Mouse (Mus musculus) megakaryocyte, embryonic 14.5 days (primary cell): ENCODE measurements around the gene Cnnm3. TPM values are rescaled to one million over a fixed set of nuclear protein-coding genes. Genes with fewer than 3 reads are reported as not detected.

Experiments used
- H3K27me3 ChIP-seq: replicated peaks from 2 replicates; pipeline ENCODE3; 2012; ENCODE audit warnings: inconsistent platforms
- H3K36me3 ChIP-seq: replicated peaks from 2 replicates; pipeline ENCODE3; 2012; ENCODE audit warnings: low read length, inconsistent platforms, mixed read lengths
- H3K4me1 ChIP-seq: 2 replicates; pipeline ENCODE4 v1.6.1; 2012; ENCODE audit warnings: inconsistent platforms
- H3K4me3 ChIP-seq: replicated peaks from 2 replicates; pipeline ENCODE3; 2012; ENCODE audit warnings: moderate library complexity, mild to moderate bottlenecking, inconsistent platforms
- H3K9me3 ChIP-seq: 2 replicates; pipeline ENCODE4 v1.6.1; 2012; ENCODE audit warnings: inconsistent platforms
- FLI1 ChIP-seq: IDR thresholded peaks from 2 replicates; pipeline ENCODE4 v1.6.1; 2012; ENCODE audit warnings: low read length, inconsistent platforms, mixed read lengths
- GATA1 ChIP-seq: IDR thresholded peaks from 3 replicates; pipeline ENCODE4 v1.6.1; 2012; ENCODE audit warnings: mixed read lengths, low read length, inconsistent platforms, borderline replicate concordance
- polyA plus RNA-seq: library from polyadenylated mRNA; stranded (reverse); fragments of >175 nt; gene quantifications from 2 replicates; pipeline ENCODE4 v1.2.3, GENCODE M21; 2012; ENCODE audit warnings: low replicate concordance; ENCODE audit not compliant: insufficient read depth

Gene Cnnm3
- polyA plus RNA-seq, 1 experiment, result 9.6 TPM

GRCm38 (mm10) chr1:36560903-36561302 lies 49.2 kb downstream of the Cnnm3 start:
- TF ChIP-seq GATA1, result no peak
- TF ChIP-seq FLI1, result no peak
- Histone ChIP-seq H3K4me3 (no peak overlapping the region), H3K4me1 (peaks cover 81% of the 10 kb centered on the region), H3K36me3 (no peaks in the 10 kb centered on the region), H3K9me3 (no peaks in the 10 kb centered on the region), H3K27me3 (peaks cover 99% of the 10 kb centered on the region)

- H3K27me3 ChIP-seq, result peaks cover 99% of the 10 kb centered on the region
- H3K4me3 ChIP-seq, result no peak overlapping the region
- H3K36me3 ChIP-seq, result no peaks in the 10 kb centered on the region
- H3K9me3 ChIP-seq, result no peaks in the 10 kb centered on the region
- peaks cover 72% of the 10 kb centered on the region for H3K4me1 ChIP-seq
- TF ChIP-seq GATA1, result no peak
- no peak for TF ChIP-seq FLI1
These were observed 50.7 kb downstream of the Cnnm3 start for GRCm38 (mm10) chr1:36562388-36562787.

GRCm38 (mm10) chr1:36563197-36563596 lies 51.5 kb downstream of the Cnnm3 start:
- no peak for TF ChIP-seq FLI1
- TF ChIP-seq GATA1, result no peak

GRCm38 (mm10) chr1:36563632-36564031 lies 52.0 kb downstream of the Cnnm3 start:
- Histone ChIP-seq H3K4me3 (no peak overlapping the region), H3K4me1 (peaks cover 59% of the 10 kb centered on the region), H3K36me3 (no peaks in the 10 kb centered on the region), H3K9me3 (no peaks in the 10 kb centered on the region), H3K27me3 (peaks cover 97% of the 10 kb centered on the region)
- no peak for TF ChIP-seq GATA1
- no peak for TF ChIP-seq FLI1

More at GRCm38 (mm10) chr1:36563197-36563596, 51.5 kb downstream of the Cnnm3 start:
- H3K4me3 ChIP-seq, result no peak overlapping the region
- H3K9me3 ChIP-seq, result no peaks in the 10 kb centered on the region
- no peaks in the 10 kb centered on the region for H3K36me3 ChIP-seq
- H3K27me3 ChIP-seq, result peaks cover 97% of the 10 kb centered on the region
- H3K4me1 ChIP-seq, result peaks cover 64% of the 10 kb centered on the region

- no peak overlapping the region for H3K4me3 ChIP-seq
These were observed 52.4 kb downstream of the Cnnm3 start for GRCm38 (mm10) chr1:36564101-36564500.

GRCm38 (mm10) chr1:36566425-36566824 lies 54.8 kb downstream of the Cnnm3 start:
- no peaks in the 10 kb centered on the region for H3K9me3 ChIP-seq

More at GRCm38 (mm10) chr1:36564101-36564500, 52.4 kb downstream of the Cnnm3 start:
- no peak for TF ChIP-seq FLI1
- TF ChIP-seq GATA1, result no peak
- no peaks in the 10 kb centered on the region for H3K9me3 ChIP-seq
- H3K36me3 ChIP-seq, result no peaks in the 10 kb centered on the region
- peaks cover 96% of the 10 kb centered on the region for H3K27me3 ChIP-seq
- H3K4me1 ChIP-seq, result peaks cover 59% of the 10 kb centered on the region

GRCm38 (mm10) chr1:36567818-36568603 lies 56.3 kb downstream of the Cnnm3 start:
- Histone ChIP-seq H3K4me1 (peaks cover 62% of the 10 kb centered on the region), H3K27me3 (peaks cover 92% of the 10 kb centered on the region), H3K9me3 (no peaks in the 10 kb centered on the region), H3K4me3 (no peak overlapping the region), H3K36me3 (no peaks in the 10 kb centered on the region)
- no peak for TF ChIP-seq FLI1
- no peak for TF ChIP-seq GATA1

More at GRCm38 (mm10) chr1:36566425-36566824, 54.8 kb downstream of the Cnnm3 start:
- H3K4me1 ChIP-seq, result peaks cover 61% of the 10 kb centered on the region
- no peak overlapping the region for H3K4me3 ChIP-seq
- no peaks in the 10 kb centered on the region for H3K36me3 ChIP-seq
- TF ChIP-seq GATA1 (no peak), FLI1 (no peak)
- H3K27me3 ChIP-seq, result peaks cover 96% of the 10 kb centered on the region

GRCm38 (mm10) chr1:36568776-36569175 lies 57.1 kb downstream of the Cnnm3 start:
- TF ChIP-seq GATA1, result no peak
- TF ChIP-seq FLI1, result no peak
- peaks cover 92% of the 10 kb centered on the region for H3K27me3 ChIP-seq
- H3K36me3 ChIP-seq, result no peaks in the 10 kb centered on the region
- no peaks in the 10 kb centered on the region for H3K9me3 ChIP-seq
- H3K4me1 ChIP-seq, result peaks cover 57% of the 10 kb centered on the region
- no peak overlapping the region for H3K4me3 ChIP-seq

- Histone ChIP-seq H3K36me3 (no peaks in the 10 kb centered on the region), H3K9me3 (no peaks in the 10 kb centered on the region), H3K27me3 (peaks cover 89% of the 10 kb centered on the region), H3K4me1 (peaks cover 47% of the 10 kb centered on the region), H3K4me3 (no peak overlapping the region)
- TF ChIP-seq GATA1 (no peak), FLI1 (no peak)
These were observed 58.1 kb downstream of the Cnnm3 start for GRCm38 (mm10) chr1:36569694-36570276.

GRCm38 (mm10) chr1:36570320-36570719 lies 58.7 kb downstream of the Cnnm3 start:
- no peak for TF ChIP-seq FLI1
- no peak for TF ChIP-seq GATA1
- Histone ChIP-seq H3K4me1 (peaks cover 46% of the 10 kb centered on the region), H3K27me3 (peaks cover 86% of the 10 kb centered on the region), H3K4me3 (no peak overlapping the region), H3K36me3 (no peaks in the 10 kb centered on the region), H3K9me3 (no peaks in the 10 kb centered on the region)
